Mouse (Mus musculus): ENCODE measurements around the gene Zfp451.

Zfp451 gene

DNA sequence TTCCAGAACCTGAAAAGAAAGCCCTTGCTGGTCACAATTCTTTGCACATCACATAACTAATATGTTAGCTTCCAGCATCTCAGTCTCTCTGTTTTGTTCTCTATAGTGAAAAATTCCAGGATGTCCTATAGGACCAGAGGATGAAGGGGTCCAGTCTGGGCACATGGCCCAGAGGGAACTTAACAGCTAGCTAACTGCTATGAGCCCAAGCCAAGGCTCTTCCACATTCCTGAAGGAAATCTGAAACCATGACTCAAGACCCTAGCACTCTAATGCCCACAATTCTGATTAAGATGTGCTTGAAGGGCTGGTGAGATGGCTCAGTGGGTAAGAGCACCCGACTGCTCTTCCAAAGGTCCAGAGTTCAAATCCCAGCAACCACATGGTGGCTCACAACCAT lies 96.8 kb downstream of the Zfp451 start:
- DNase-seq (ENCODE audit: low spot score in 2 of 2): no peak

DNA sequence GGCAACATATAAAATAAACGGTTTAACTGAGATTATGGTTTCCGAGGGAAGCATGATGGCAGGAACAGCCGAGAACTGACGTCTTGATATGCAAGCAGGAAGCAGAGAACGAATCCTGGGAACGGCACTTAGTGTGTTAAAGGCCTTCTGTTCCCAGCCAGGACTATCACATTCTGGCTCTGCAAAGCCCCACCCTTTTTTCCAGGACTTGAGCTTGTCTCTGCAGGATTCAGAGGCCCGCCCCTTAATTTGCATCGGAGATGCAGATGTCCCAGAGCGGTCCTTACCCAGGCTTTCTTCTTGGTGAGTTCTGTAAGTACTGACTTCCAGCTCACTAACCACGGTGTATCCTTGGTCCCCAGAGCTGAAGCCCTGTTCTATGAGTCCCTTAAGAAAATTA lies 99.6 kb downstream of the Zfp451 start:
- DNase-seq (ENCODE audit: low spot score in 2 of 2): no peak

DNA sequence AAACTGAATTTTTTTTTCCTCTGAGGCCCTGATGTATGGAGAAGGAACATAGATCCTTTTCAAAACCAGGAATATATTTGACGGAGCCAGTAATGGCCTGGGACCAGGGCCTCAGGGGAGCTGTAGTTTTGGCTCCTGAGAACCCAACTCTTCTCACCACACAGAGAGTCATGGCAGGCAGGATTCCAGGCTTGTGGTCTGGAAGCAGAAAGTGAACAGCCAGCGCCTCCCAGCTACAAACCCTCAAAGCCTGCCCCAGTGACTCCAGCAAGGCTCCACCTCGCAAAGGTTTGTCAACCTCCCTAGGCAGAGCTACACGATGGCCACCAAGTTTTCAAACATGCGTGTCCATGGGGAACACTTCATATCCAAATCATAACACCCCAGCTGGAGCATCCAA lies 102.4 kb downstream of the Zfp451 start:
- DNase-seq (ENCODE audit: low spot score in 2 of 2): no peak

Data from spleen, postnatal 36 days (tissue).